Mouse (Mus musculus): ENCODE results near the gene Trim63. TPM values are rescaled to one million over a fixed set of nuclear protein-coding genes. Genes with fewer than 3 reads are reported as not detected.
"Not testable (repeated sequence)": the region's sequence is repeated elsewhere in the genome, so short reads cannot be mapped to it uniquely, and the experiment has no call there.

Gene Trim63
- polyA plus RNA-seq, 1 experiment, result not detected

GRCm38 (mm10) chr4:134286226-134287167, 28.4 kb upstream of the Trim63 start:
- TF ChIP-seq FLI1 (IDR thresholded peaks at IDR 0.05; ENCODE audit: low read length) (no peak), GATA1 (IDR thresholded peaks at IDR 0.05; ENCODE audit: borderline replicate concordance, low read length) (no peak)
- Histone ChIP-seq H3K4me3 (replicated peaks) (peak overlapping the region; percentile 99), H3K36me3 (replicated peaks; ENCODE audit: low read length) (peaks cover 33% of the 10 kb centered on the region), H3K27me3 (replicated peaks) (no peaks in the 10 kb centered on the region), H3K9me3 (no peaks in the 10 kb centered on the region), H3K4me1 (peaks cover 48% of the 10 kb centered on the region)

GRCm38 (mm10) chr4:134287168-134287564, 27.8 kb upstream of the Trim63 start:
- peak overlapping the region; percentile 99 for H3K4me3 ChIP-seq (replicated peaks)
- peaks cover 48% of the 10 kb centered on the region for H3K4me1 ChIP-seq
- H3K27me3 ChIP-seq (replicated peaks), result no peaks in the 10 kb centered on the region
- peaks cover 26% of the 10 kb centered on the region for H3K36me3 ChIP-seq (replicated peaks; ENCODE audit: low read length)
- no peaks in the 10 kb centered on the region for H3K9me3 ChIP-seq
- no peak for TF ChIP-seq GATA1 (IDR thresholded peaks at IDR 0.05; ENCODE audit: borderline replicate concordance, low read length)

GRCm38 (mm10) chr4:134287575-134288025, 27.3 kb upstream of the Trim63 start, which contains the start of gene Pdik1l:
Gene Pdik1l (minus strand): TSS chr4:134287895.
- peaks cover 48% of the 10 kb centered on the region for H3K4me1 ChIP-seq
- peaks cover 22% of the 10 kb centered on the region for H3K36me3 ChIP-seq (replicated peaks; ENCODE audit: low read length)
- H3K27me3 ChIP-seq (replicated peaks), result no peaks in the 10 kb centered on the region
- TF ChIP-seq FLI1 (IDR thresholded peaks at IDR 0.05; ENCODE audit: low read length) (no peak), GATA1 (IDR thresholded peaks at IDR 0.05; ENCODE audit: borderline replicate concordance, low read length) (no peak)
- no peaks in the 10 kb centered on the region for H3K9me3 ChIP-seq
- H3K4me3 ChIP-seq (replicated peaks), result peak within 1 kb of the TSS; percentile 99

- Histone ChIP-seq H3K4me1 (peaks cover 56% of the 10 kb centered on the region), H3K27me3 (replicated peaks) (peaks cover 8% of the 10 kb centered on the region), H3K36me3 (replicated peaks; ENCODE audit: low read length) (peaks cover 12% of the 10 kb centered on the region), H3K9me3 (no peaks in the 10 kb centered on the region), H3K4me3 (replicated peaks) (peak overlapping the region; percentile 99)
- no peak for TF ChIP-seq FLI1 (IDR thresholded peaks at IDR 0.05; ENCODE audit: low read length)
- TF ChIP-seq GATA1 (IDR thresholded peaks at IDR 0.05; ENCODE audit: borderline replicate concordance, low read length), result no peak
Measured at GRCm38 (mm10) chr4:134288397-134289256, 26.3 kb upstream of the Trim63 start.

- Histone ChIP-seq H3K36me3 (replicated peaks; ENCODE audit: low read length) (no peaks in the 10 kb centered on the region), H3K4me3 (replicated peaks) (no peak overlapping the region), H3K9me3 (peaks cover 3% of the 10 kb centered on the region; the same call in 1 of the 2 replicates), H3K27me3 (replicated peaks) (peaks cover 19% of the 10 kb centered on the region), H3K4me1 (peaks cover 35% of the 10 kb centered on the region)
- no peak for TF ChIP-seq FLI1 (IDR thresholded peaks at IDR 0.05; ENCODE audit: low read length)
- TF ChIP-seq GATA1 (IDR thresholded peaks at IDR 0.05; ENCODE audit: borderline replicate concordance, low read length), result no peak
Measured at GRCm38 (mm10) chr4:134292067-134292466, 22.9 kb upstream of the Trim63 start.

GRCm38 (mm10) chr4:134293061-134293691, 21.7 kb upstream of the Trim63 start:
- Histone ChIP-seq H3K4me3 (replicated peaks) (no peak overlapping the region), H3K27me3 (replicated peaks) (peaks cover 19% of the 10 kb centered on the region), H3K9me3 (peaks cover 3% of the 10 kb centered on the region; the same call in 1 of the 2 replicates), H3K36me3 (replicated peaks; ENCODE audit: low read length) (no peaks in the 10 kb centered on the region), H3K4me1 (peaks cover 28% of the 10 kb centered on the region)
- TF ChIP-seq GATA1 (IDR thresholded peaks at IDR 0.05; ENCODE audit: borderline replicate concordance, low read length) (no peak), FLI1 (IDR thresholded peaks at IDR 0.05; ENCODE audit: low read length) (no peak)

- Histone ChIP-seq H3K9me3 (peaks cover 3% of the 10 kb centered on the region; the same call in 1 of the 2 replicates), H3K36me3 (replicated peaks; ENCODE audit: low read length) (no peaks in the 10 kb centered on the region), H3K4me1 (peaks cover 23% of the 10 kb centered on the region), H3K27me3 (replicated peaks) (peaks cover 19% of the 10 kb centered on the region), H3K4me3 (replicated peaks) (no peak overlapping the region)
- no peak for TF ChIP-seq GATA1 (IDR thresholded peaks at IDR 0.05; ENCODE audit: borderline replicate concordance, low read length)
- TF ChIP-seq FLI1 (IDR thresholded peaks at IDR 0.05; ENCODE audit: low read length), result no peak
Measured at GRCm38 (mm10) chr4:134293692-134294163, 21.2 kb upstream of the Trim63 start.

- not testable (repeated sequence) for H3K9me3 ChIP-seq; H3K4me3 ChIP-seq (replicated peaks); H3K36me3 ChIP-seq (replicated peaks; ENCODE audit: low read length)
- H3K4me1 ChIP-seq, result peaks cover 34% of the 10 kb centered on the region
- H3K27me3 ChIP-seq (replicated peaks), result peaks cover 19% of the 10 kb centered on the region
Measured at GRCm38 (mm10) chr4:134296096-134296495, 18.8 kb upstream of the Trim63 start.

- TF ChIP-seq GATA1 (IDR thresholded peaks at IDR 0.05; ENCODE audit: borderline replicate concordance, low read length) (no peak), FLI1 (IDR thresholded peaks at IDR 0.05; ENCODE audit: low read length) (no peak)
- Histone ChIP-seq H3K4me1 (peaks cover 35% of the 10 kb centered on the region), H3K9me3 (peaks cover 3% of the 10 kb centered on the region; the same call in 1 of the 2 replicates), H3K4me3 (replicated peaks) (no peak overlapping the region), H3K36me3 (replicated peaks; ENCODE audit: low read length) (no peaks in the 10 kb centered on the region), H3K27me3 (replicated peaks) (peaks cover 19% of the 10 kb centered on the region)
Measured at GRCm38 (mm10) chr4:134296523-134296922, 18.4 kb upstream of the Trim63 start.
